Mouse (Mus musculus) heart, adult 11 months (tissue): ENCODE data around the gene Ccdc120.
A peak's percentile ranks its signal among the peaks of the same experiment; 100 is the strongest.

Source experiments
- DNase-seq: peaks from one replicate; pipeline ENCODE4 v3.0.0; 2022

Ccdc120 gene

GRCm38 (mm10) chrX:7688321-7688720 lies 62.4 kb downstream of the Ccdc120 start:
- DNase-seq = peak; percentile 61
